Mouse (Mus musculus) G1E (cell line): Measurements from ENCODE around the gene Tedc2.
A peak's percentile ranks its signal among the peaks of the same experiment; 100 is the strongest.

Experiments used
- CTCF ChIP-seq: IDR thresholded peaks from 2 replicates; pipeline ENCODE4 v1.5.1; 2012; ENCODE audit warnings: low read depth, low read length, inconsistent platforms, mixed read lengths
- GATA1 ChIP-seq: IDR thresholded peaks from 2 replicates; pipeline ENCODE4 v1.6.1; 2012; ENCODE audit warnings: borderline replicate concordance, low read length, inconsistent platforms, mixed read lengths
- GATA2 ChIP-seq: IDR thresholded peaks from 2 replicates; pipeline ENCODE4 v1.6.1; 2012; ENCODE audit warnings: low read depth, low read length, inconsistent platforms, borderline replicate concordance
- TAL1 ChIP-seq: conservative IDR thresholded peaks from 2 replicates; pipeline ENCODE4 v1.6.1; 2012; ENCODE audit warnings: low read depth, low read length, inconsistent platforms, mixed read lengths

DNA sequence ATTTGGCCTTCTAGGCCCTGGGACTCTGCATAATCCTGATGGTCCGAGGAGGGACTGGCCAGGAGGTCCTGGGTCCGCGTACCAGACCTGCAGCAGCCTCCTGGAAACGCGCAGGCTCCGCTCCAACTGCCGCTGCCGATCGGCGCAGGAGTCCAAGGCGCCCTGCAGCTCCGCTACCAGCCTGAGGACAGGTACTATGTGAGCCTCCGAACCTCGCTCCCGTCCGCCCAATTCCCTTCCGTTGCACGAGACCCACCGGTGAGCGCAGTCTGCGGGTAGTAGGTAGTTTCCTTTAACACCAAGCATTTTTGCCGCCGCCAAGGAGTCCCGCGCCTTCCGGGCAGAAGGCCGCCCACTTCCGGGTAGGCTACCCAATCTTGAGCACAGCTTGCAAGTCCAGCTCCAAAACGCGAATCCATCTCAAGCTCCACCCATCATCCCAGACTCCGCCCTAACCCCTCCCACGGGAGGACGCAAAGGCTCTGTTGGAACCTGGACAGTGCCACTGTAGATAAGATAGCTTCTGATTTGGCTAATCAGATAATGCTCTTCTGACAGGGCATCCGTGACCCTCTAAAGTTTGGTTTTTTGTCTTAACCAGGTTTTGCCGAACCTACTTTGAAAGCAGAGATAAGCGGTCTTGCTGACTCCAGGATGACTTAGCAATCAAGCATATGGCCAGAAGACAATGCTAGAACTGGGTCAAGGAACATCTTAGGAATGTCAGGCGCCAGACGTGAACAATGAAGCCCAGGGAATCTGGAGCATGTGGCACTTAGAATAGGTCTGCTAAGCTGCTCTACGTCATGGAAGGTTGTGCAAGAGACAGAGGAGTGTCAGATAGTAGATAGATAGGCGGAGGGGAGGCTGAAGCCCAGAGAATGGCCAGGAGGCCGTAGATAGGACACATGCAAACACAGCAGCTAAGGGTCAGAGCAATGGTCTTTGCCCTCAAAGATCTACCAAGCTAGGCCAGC, at the start of gene Tedc2:
- TF ChIP-seq CTCF = no peak
- peak; percentile 59 for TF ChIP-seq TAL1
- no peak for TF ChIP-seq GATA1
- TF ChIP-seq GATA2 = 0 out of 2 replicates have a peak, but pooled peaks have one; percentile 28
